In genomic region chr10:122448717-122449611, GRCm38 (mm10) we compare ENCODE assay signal across 8 mouse cellular contexts. TPM values are rescaled to one million over a fixed set of nuclear protein-coding genes. Genes with fewer than 3 reads are reported as not detected.
DNase-seq lines count a peak whose midpoint lies in the region; ATAC-seq lines count a peak whose summit lies in the region.

No protein-coding gene starts in this region.

- peak overlapping the region; percentile 51 for H3K4me3 ChIP-seq in liver, embryonic 13.5 days (replicated peaks)
- H3K4me3 ChIP-seq in neural tube, embryonic 15.5 days (replicated peaks) = peak overlapping the region; percentile 45

- peaks cover 5% of the 10 kb centered on the region; the same call in 1 of the 2 replicates for H3K4me1 ChIP-seq in liver, embryonic 13.5 days (replicated peaks)
- H3K4me1 ChIP-seq in neural tube, embryonic 15.5 days = peaks cover 20% of the 10 kb centered on the region

- ATAC-seq in inflammation-experienced regulatory T-cells, adult 6 months = peak; percentile 39
- ATAC-seq in liver, embryonic 13.5 days (ENCODE audit: low read depth) = peak; percentile 36; the same call in 1 of the 2 replicates
- peak; percentile 82 for ATAC-seq in neural tube, embryonic 15.5 days (ENCODE audit: low FRiP score)

- H3K27ac ChIP-seq in liver, embryonic 13.5 days = no peak overlapping the region
- peak overlapping the region; percentile 7; the same call in 1 of the 2 replicates for H3K27ac ChIP-seq in neural tube, embryonic 15.5 days (replicated peaks)

- no peaks in the 10 kb centered on the region for H3K9me3 ChIP-seq in liver, embryonic 13.5 days (replicated peaks)
- H3K9me3 ChIP-seq in neural tube, embryonic 15.5 days (replicated peaks) = no peaks in the 10 kb centered on the region

- peak; percentile 12 to 28 for DNase-seq in layer of hippocampus, postnatal 14 days (ENCODE audit: low spot score in 2 of 2)
- DNase-seq in layer of hippocampus, adult 11-12 months (ENCODE audit: low spot score) = no peak
- peak; percentile 28 for DNase-seq in adrenal gland, postnatal 25 days
- DNase-seq in frontal cortex, postnatal 36 days (ENCODE audit: low spot score in 2 of 2) = peak; percentile 5 to 11
- DNase-seq in liver, embryonic 13.5 days = no peak
- DNase-seq in spleen, postnatal 14 days (ENCODE audit: low spot score in 2 of 2) = no peak

- H3K36me3 ChIP-seq in liver, embryonic 13.5 days = no peaks in the 10 kb centered on the region
- H3K36me3 ChIP-seq in neural tube, embryonic 15.5 days = no peaks in the 10 kb centered on the region

- 2% methylated on average over 70 of the region's 70 CpGs for whole genome bisulfite sequencing in liver, embryonic 13.5 days (ENCODE audit: insufficient replicate concordance)
- WGBS in neural tube, embryonic 15.5 days = under 1% methylated on average over 70 of the region's 70 CpGs

- H3K4me2 ChIP-seq in liver, embryonic 13.5 days = peak overlapping the region; percentile 59
- H3K4me2 ChIP-seq in neural tube, embryonic 15.5 days = peak overlapping the region; percentile 89

- H3K9ac ChIP-seq in liver, embryonic 13.5 days = peak overlapping the region; percentile 6; the same call in 1 of the 2 replicates
- H3K9ac ChIP-seq in neural tube, embryonic 15.5 days (replicated peaks) = peak overlapping the region; percentile 46

- peaks cover 29% of the 10 kb centered on the region for H3K27me3 ChIP-seq in liver, embryonic 13.5 days
- H3K27me3 ChIP-seq in neural tube, embryonic 15.5 days (replicated peaks) = peaks cover 21% of the 10 kb centered on the region

RNA-seq across cellular contexts. Expression of gene Avpr1a, which starts 0.7 kb away (rescaled TPM):
- 1 to 10 TPM; 1.5 to 1.8 TPM for total RNA-seq in layer of hippocampus, postnatal 14 days (2021)
- total RNA-seq in adrenal gland, postnatal 25 days (2021) = 0.76 and 1.6 TPM in 2 replicates
- polyA plus RNA-seq in inflammation-experienced regulatory T-cells, adult 6 months (2017; shearing (Covaris generic)) = not detected
- 2.4 and 3.6 TPM in 2 replicates for polyA plus RNA-seq in liver, embryonic 13.5 days (2015; fragmentation: Nextera tagmentation; extraction: Ambion mirVana)
- polyA plus RNA-seq in neural tube, embryonic 15.5 days (2015; fragmentation: Nextera tagmentation; extraction: Ambion mirVana) = 4.9 and 5.0 TPM in 2 replicates

Comparison
In these comparisons a context has a peak if more than half of its experiments do, and no peak if none do; other contexts are left out.
1. DNase-seq: peak in layer of hippocampus, postnatal 14 days (2 of 2), adrenal gland, postnatal 25 days (single experiment) and frontal cortex, postnatal 36 days (2 of 2); none in layer of hippocampus, adult 11-12 months (single experiment), liver, embryonic 13.5 days (single experiment) and spleen, postnatal 14 days (0 of 2).
2. Peak in every context shown above with its lines, with median percentiles within 50 percentile points of each other: ATAC-seq.